Mouse (Mus musculus): ENCODE data around the gene Tnfrsf21. TPM values are rescaled to one million over a fixed set of nuclear protein-coding genes. Genes with fewer than 3 reads are reported as not detected.

Tnfrsf21 gene
- polyA plus RNA-seq, 1 experiment from 2014 or later = 83.0 TPM

DNA sequence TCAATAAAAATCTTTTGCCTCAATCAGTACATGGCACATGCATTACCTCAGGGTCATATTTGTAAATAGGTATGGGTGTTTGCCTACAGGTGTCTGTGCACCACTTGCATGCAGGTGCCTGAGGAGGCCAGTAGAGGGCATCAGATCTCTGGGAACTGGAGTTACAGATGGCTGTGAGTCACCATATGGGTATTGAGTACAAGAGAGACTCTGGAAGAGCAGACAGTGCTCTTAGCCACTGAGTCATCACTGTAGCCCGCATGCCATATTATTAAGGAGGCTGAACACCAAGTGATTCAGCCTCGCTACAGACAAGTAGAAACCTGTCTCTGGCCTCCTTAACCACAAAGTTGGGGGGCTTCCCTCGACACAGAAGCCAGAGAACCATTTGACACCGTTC is 26.4 kb upstream of the Tnfrsf21 start:
- Histone ChIP-seq H3K4me1 (ENCODE audit: control insufficient read depth, insufficient read depth, low read depth, low read length) (no peaks in the 10 kb centered on the region), H3K4me3 (ENCODE audit: low read length) (no peak overlapping the region), H3K27me3 (replicated peaks; ENCODE audit: control insufficient read depth, insufficient read depth, low read length) (no peaks in the 10 kb centered on the region), H3K9me3 (ENCODE audit: control insufficient read depth, low read length) (no peaks in the 10 kb centered on the region), H3K27ac (ENCODE audit: low read depth, low read length) (no peak overlapping the region), H3K4me2 (ENCODE audit: low read length) (no peak overlapping the region), H3K9ac (ENCODE audit: low read depth, low read length) (no peak overlapping the region), H3K36me3 (ENCODE audit: control insufficient read depth, insufficient read depth, low read length) (no peaks in the 10 kb centered on the region)
- ATAC-seq = no peak
- 89% methylated on average over 4 of the region's 4 CpGs for WGBS

GRCm38 (mm10) chr17:42991112-42991511 is 25.2 kb upstream of the Tnfrsf21 start:
- H3K4me2 ChIP-seq (ENCODE audit: low read length) = peak overlapping the region; percentile 15; the same call in 1 of the 2 replicates
- no peak overlapping the region for H3K27ac ChIP-seq (ENCODE audit: low read depth, low read length)
- H3K9ac ChIP-seq (ENCODE audit: low read depth, low read length) = no peak overlapping the region
- ATAC-seq = no peak
- no peaks in the 10 kb centered on the region for H3K27me3 ChIP-seq (replicated peaks; ENCODE audit: control insufficient read depth, insufficient read depth, low read length)
- H3K4me1 ChIP-seq (ENCODE audit: control insufficient read depth, insufficient read depth, low read depth, low read length) = no peaks in the 10 kb centered on the region
- H3K4me3 ChIP-seq (ENCODE audit: low read length) = no peak overlapping the region
- 53% methylated on average over 11 of the region's 11 CpGs for WGBS
- H3K36me3 ChIP-seq (ENCODE audit: control insufficient read depth, insufficient read depth, low read length) = no peaks in the 10 kb centered on the region
- no peaks in the 10 kb centered on the region for H3K9me3 ChIP-seq (ENCODE audit: control insufficient read depth, low read length)

DNA sequence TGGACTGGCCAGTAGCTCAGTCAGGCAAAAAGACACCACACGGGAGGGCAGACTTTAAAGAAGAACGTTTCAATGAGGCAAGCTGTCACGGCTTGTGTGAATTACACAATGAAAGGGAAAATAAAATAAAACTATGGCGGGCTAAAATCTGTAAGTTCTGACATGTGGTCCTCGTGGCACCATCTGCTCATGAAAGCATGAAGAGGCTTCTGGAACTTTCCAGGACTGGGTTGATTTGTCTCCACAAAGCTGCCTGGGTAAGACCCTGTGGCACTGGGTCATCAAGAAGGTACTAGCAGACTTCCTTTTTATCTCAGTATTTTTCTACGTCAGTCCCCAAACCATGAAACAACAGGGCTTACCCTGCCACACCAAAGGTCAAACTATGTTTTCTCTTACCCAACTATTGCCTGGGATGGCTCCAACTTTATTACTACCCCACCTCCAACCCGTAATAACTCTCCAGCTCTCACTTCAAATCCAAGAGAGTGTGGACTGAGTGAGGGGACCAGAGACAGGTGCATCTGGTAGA is 16.8 kb upstream of the Tnfrsf21 start:
- ATAC-seq = no peak
- no peak overlapping the region for H3K27ac ChIP-seq (ENCODE audit: low read depth, low read length)
- 73% methylated on average over 7 of the region's 7 CpGs for WGBS
- H3K4me1 ChIP-seq (ENCODE audit: control insufficient read depth, insufficient read depth, low read depth, low read length) = no peaks in the 10 kb centered on the region
- H3K27me3 ChIP-seq (replicated peaks; ENCODE audit: control insufficient read depth, insufficient read depth, low read length) = no peaks in the 10 kb centered on the region
- H3K4me2 ChIP-seq (ENCODE audit: low read length) = no peak overlapping the region
- H3K36me3 ChIP-seq (ENCODE audit: control insufficient read depth, insufficient read depth, low read length) = no peaks in the 10 kb centered on the region
- H3K4me3 ChIP-seq (ENCODE audit: low read length) = no peak overlapping the region
- no peaks in the 10 kb centered on the region for H3K9me3 ChIP-seq (ENCODE audit: control insufficient read depth, low read length)
- no peak overlapping the region for H3K9ac ChIP-seq (ENCODE audit: low read depth, low read length)

DNA sequence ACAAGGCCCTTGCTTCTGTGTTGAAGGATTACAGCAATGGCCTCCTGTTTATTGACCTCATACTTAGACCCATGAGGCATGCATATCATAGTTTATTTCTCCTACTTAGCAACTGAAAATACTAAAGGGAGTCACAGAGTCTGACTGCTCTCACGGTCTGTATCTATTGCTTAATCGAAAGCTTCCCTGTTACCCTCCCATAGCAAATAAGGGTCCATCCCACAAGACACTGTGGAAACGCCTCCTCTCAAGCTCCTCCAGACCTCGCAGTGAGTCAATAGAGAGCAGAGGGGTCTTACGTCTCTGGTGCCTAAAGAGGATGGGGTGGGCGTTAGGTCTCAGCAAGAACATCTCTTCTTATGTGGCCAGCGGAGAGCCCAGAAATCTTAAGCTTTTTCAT is 15.8 kb upstream of the Tnfrsf21 start:
- H3K9me3 ChIP-seq (ENCODE audit: control insufficient read depth, low read length) = no peaks in the 10 kb centered on the region
- H3K9ac ChIP-seq (ENCODE audit: low read depth, low read length) = no peak overlapping the region
- 93% methylated on average over 7 of the region's 7 CpGs for WGBS
- no peak overlapping the region for H3K4me2 ChIP-seq (ENCODE audit: low read length)
- no peak overlapping the region for H3K4me3 ChIP-seq (ENCODE audit: low read length)
- no peaks in the 10 kb centered on the region for H3K36me3 ChIP-seq (ENCODE audit: control insufficient read depth, insufficient read depth, low read length)
- H3K27ac ChIP-seq (ENCODE audit: low read depth, low read length) = no peak overlapping the region
- H3K4me1 ChIP-seq (ENCODE audit: control insufficient read depth, insufficient read depth, low read depth, low read length) = no peaks in the 10 kb centered on the region
- no peaks in the 10 kb centered on the region for H3K27me3 ChIP-seq (replicated peaks; ENCODE audit: control insufficient read depth, insufficient read depth, low read length)
- no peak for ATAC-seq

DNA sequence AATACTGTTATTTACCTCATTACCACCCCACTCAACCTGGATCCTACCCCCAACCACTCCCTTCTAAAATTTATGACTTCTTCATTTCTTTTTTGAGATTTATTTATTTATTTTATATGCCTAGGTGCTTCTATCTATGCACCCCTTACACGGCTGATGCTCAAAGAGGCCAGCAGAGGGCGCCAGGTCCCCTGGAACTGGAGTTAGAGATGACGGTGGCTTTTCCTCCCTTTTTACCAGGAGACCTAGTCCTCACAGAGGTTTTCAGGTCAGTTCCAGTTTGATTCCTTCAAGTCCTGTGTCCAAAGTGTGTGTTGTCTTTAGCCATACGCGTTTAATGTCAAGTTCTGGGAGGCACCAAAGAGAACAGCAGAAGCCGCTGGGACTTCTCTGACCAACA is 3.6 kb upstream of the Tnfrsf21 start:
- Histone ChIP-seq H3K9ac (ENCODE audit: low read depth, low read length) (no peak overlapping the region), H3K4me2 (ENCODE audit: low read length) (no peak overlapping the region), H3K4me3 (ENCODE audit: low read length) (no peak overlapping the region), H3K27me3 (replicated peaks; ENCODE audit: control insufficient read depth, insufficient read depth, low read length) (no peaks in the 10 kb centered on the region), H3K9me3 (ENCODE audit: control insufficient read depth, low read length) (no peaks in the 10 kb centered on the region), H3K4me1 (ENCODE audit: control insufficient read depth, insufficient read depth, low read depth, low read length) (peaks cover 4% of the 10 kb centered on the region; the same call in 1 of the 2 replicates), H3K36me3 (ENCODE audit: control insufficient read depth, insufficient read depth, low read length) (no peaks in the 10 kb centered on the region), H3K27ac (ENCODE audit: low read depth, low read length) (no peak overlapping the region)
- no peak for ATAC-seq
- 23% methylated on average over 6 of the region's 6 CpGs for WGBS

- no peaks in the 10 kb centered on the region for H3K27me3 ChIP-seq (replicated peaks; ENCODE audit: control insufficient read depth, insufficient read depth, low read length)
- peaks cover 15% of the 10 kb centered on the region for H3K4me1 ChIP-seq (ENCODE audit: control insufficient read depth, insufficient read depth, low read depth, low read length)
- peak overlapping the region; percentile 55 for H3K4me2 ChIP-seq (ENCODE audit: low read length)
- peak; percentile 66 for ATAC-seq
- H3K27ac ChIP-seq (ENCODE audit: low read depth, low read length) = peak overlapping the region; percentile 96
- H3K9me3 ChIP-seq (ENCODE audit: control insufficient read depth, low read length) = no peaks in the 10 kb centered on the region
- peak overlapping the region; percentile 100 for H3K9ac ChIP-seq (ENCODE audit: low read depth, low read length)
- WGBS = 1% methylated on average over 40 of the region's 40 CpGs
- H3K4me3 ChIP-seq (ENCODE audit: low read length) = peak overlapping the region; percentile 93
- H3K36me3 ChIP-seq (ENCODE audit: control insufficient read depth, insufficient read depth, low read length) = 0 out of 2 replicates have a peak, but pooled peaks cover 4% of the 10 kb centered on the region
These were observed 1.1 kb downstream of the Tnfrsf21 start for GRCm38 (mm10) chr17:43017341-43018052.

GRCm38 (mm10) chr17:43018071-43018470 is 1.7 kb downstream of the Tnfrsf21 start:
- no peaks in the 10 kb centered on the region for H3K9me3 ChIP-seq (ENCODE audit: control insufficient read depth, low read length)
- H3K4me2 ChIP-seq (ENCODE audit: low read length) = peak overlapping the region; percentile 55
- peak; percentile 9; the same call in 1 of the 2 replicates for ATAC-seq
- peaks cover 15% of the 10 kb centered on the region for H3K4me1 ChIP-seq (ENCODE audit: control insufficient read depth, insufficient read depth, low read depth, low read length)
- H3K4me3 ChIP-seq (ENCODE audit: low read length) = peak overlapping the region; percentile 93
- peak overlapping the region; percentile 96 for H3K27ac ChIP-seq (ENCODE audit: low read depth, low read length)
- H3K9ac ChIP-seq (ENCODE audit: low read depth, low read length) = peak overlapping the region; percentile 100
- no peaks in the 10 kb centered on the region for H3K27me3 ChIP-seq (replicated peaks; ENCODE audit: control insufficient read depth, insufficient read depth, low read length)
- H3K36me3 ChIP-seq (ENCODE audit: control insufficient read depth, insufficient read depth, low read length) = 0 out of 2 replicates have a peak, but pooled peaks cover 4% of the 10 kb centered on the region

DNA sequence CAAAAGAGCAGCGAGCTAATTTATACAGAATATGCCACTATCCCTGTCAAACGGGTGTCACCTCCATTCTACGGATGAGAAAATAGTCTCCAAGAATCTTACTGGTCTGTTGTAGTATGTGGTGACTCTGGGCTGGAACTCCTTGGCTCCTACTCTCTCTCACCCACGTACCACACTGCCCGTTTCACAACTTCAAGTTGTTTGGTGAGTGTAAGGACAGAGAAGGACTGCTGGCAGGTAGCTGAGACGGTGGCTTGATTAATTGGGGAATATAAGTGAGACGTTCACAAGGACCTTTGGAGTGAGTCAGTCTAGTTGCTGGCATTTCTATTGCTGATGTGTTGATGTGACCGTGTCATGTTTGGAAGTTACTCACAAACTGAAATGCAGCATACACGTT is 3.3 kb downstream of the Tnfrsf21 start:
- Histone ChIP-seq H3K9ac (ENCODE audit: low read depth, low read length) (no peak overlapping the region), H3K4me1 (ENCODE audit: control insufficient read depth, insufficient read depth, low read depth, low read length) (peaks cover 15% of the 10 kb centered on the region), H3K27me3 (replicated peaks; ENCODE audit: control insufficient read depth, insufficient read depth, low read length) (no peaks in the 10 kb centered on the region), H3K9me3 (ENCODE audit: control insufficient read depth, low read length) (no peaks in the 10 kb centered on the region), H3K4me2 (ENCODE audit: low read length) (no peak overlapping the region), H3K36me3 (ENCODE audit: control insufficient read depth, insufficient read depth, low read length) (0 out of 2 replicates have a peak, but pooled peaks cover 4% of the 10 kb centered on the region), H3K27ac (ENCODE audit: low read depth, low read length) (no peak overlapping the region), H3K4me3 (ENCODE audit: low read length) (no peak overlapping the region)
- WGBS = 91% methylated on average over 9 of the region's 9 CpGs
- ATAC-seq = no peak

DNA sequence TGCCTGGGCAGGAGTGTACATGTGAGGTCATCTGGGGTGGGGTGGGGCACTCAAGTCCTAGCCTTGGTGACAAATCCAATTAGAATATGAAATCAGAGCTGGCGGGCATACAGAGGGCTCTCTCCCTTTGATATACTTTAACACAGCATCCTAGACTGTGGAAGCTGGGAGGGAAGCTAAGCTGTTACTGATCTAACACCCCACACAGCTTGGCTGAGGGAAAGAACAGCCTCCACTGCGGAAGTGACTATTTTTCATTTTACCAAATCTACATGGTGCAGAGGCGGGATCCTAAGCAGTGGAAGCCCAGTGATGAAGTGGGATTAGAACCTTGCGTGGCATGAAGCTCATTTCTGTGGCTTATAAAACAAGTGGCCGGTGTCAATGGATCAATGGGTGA is 4.7 kb downstream of the Tnfrsf21 start:
- Histone ChIP-seq H3K4me1 (ENCODE audit: control insufficient read depth, insufficient read depth, low read depth, low read length) (peaks cover 12% of the 10 kb centered on the region), H3K4me2 (ENCODE audit: low read length) (no peak overlapping the region), H3K4me3 (ENCODE audit: low read length) (no peak overlapping the region), H3K27ac (ENCODE audit: low read depth, low read length) (no peak overlapping the region), H3K36me3 (ENCODE audit: control insufficient read depth, insufficient read depth, low read length) (0 out of 2 replicates have a peak, but pooled peaks cover 4% of the 10 kb centered on the region), H3K27me3 (replicated peaks; ENCODE audit: control insufficient read depth, insufficient read depth, low read length) (no peaks in the 10 kb centered on the region), H3K9me3 (ENCODE audit: control insufficient read depth, low read length) (no peaks in the 10 kb centered on the region), H3K9ac (ENCODE audit: low read depth, low read length) (no peak overlapping the region)
- 98% methylated on average over 5 of the region's 5 CpGs for WGBS
- ATAC-seq = no peak

All from hindbrain, embryonic 16.5 days (tissue).